Mouse (Mus musculus) regulatory T cell (primary cell): ENCODE results near the gene Lrrc41.

ENCODE experiments used
- in situ Hi-C: fragments of 300-600 bp; cut with MboI, MseI; formaldehyde crosslinking; loops from one replicate; pipeline ENCODE4 v1.15.1; 2025; ENCODE audit warnings: high pct_unique_total_duplicates

Lrrc41 gene

GRCm38 (mm10) chr4:116143891-116144717 is 69.0 kb downstream of the Lrrc41 start:
- in situ Hi-C loops, result no loop called here
